Mouse (Mus musculus): Measurements from ENCODE around the gene Fra10ac1. TPM values are rescaled to one million over a fixed set of nuclear protein-coding genes. Genes with fewer than 3 reads are reported as not detected.

The Fra10ac1 gene
- polyA plus RNA-seq, 1 experiment from 2014 or later = 35.4 TPM

- WGBS = 61% methylated on average over 21 of the region's 21 CpGs
- ATAC-seq (ENCODE audit: insufficient read depth, low FRiP score) = no peak
- no peak overlapping the region for H3K4me2 ChIP-seq (ENCODE audit: low read depth, low read length)
These were observed 62.2 kb downstream of the Fra10ac1 start for GRCm38 (mm10) chr19:38161648-38162354.

GRCm38 (mm10) chr19:38156243-38156642, 67.7 kb downstream of the Fra10ac1 start:
- ATAC-seq (ENCODE audit: insufficient read depth, low FRiP score) = no peak
- Histone ChIP-seq H3K36me3 (ENCODE audit: control insufficient read depth, insufficient read depth, low read length) (no peaks in the 10 kb centered on the region), H3K4me2 (ENCODE audit: low read depth, low read length) (no peak overlapping the region), H3K4me1 (ENCODE audit: control insufficient read depth, insufficient read depth, low read length) (no peaks in the 10 kb centered on the region), H3K9me3 (replicated peaks; ENCODE audit: control insufficient read depth, low read length) (no peaks in the 10 kb centered on the region; the same call in 1 of the 2 replicates), H3K27ac (ENCODE audit: low read length) (no peak overlapping the region), H3K4me3 (replicated peaks; ENCODE audit: low read length) (no peak overlapping the region), H3K27me3 (ENCODE audit: control insufficient read depth, insufficient read depth, low read length) (no peaks in the 10 kb centered on the region), H3K9ac (ENCODE audit: low read length) (no peak overlapping the region)
- 97% methylated on average over 1 of the region's 1 CpGs for WGBS

More at GRCm38 (mm10) chr19:38161648-38162354, 62.2 kb downstream of the Fra10ac1 start:
- Histone ChIP-seq H3K27ac (ENCODE audit: low read length) (no peak overlapping the region), H3K9me3 (replicated peaks; ENCODE audit: control insufficient read depth, low read length) (no peaks in the 10 kb centered on the region), H3K27me3 (ENCODE audit: control insufficient read depth, insufficient read depth, low read length) (no peaks in the 10 kb centered on the region), H3K36me3 (ENCODE audit: control insufficient read depth, insufficient read depth, low read length) (no peaks in the 10 kb centered on the region), H3K4me3 (replicated peaks; ENCODE audit: low read length) (no peak overlapping the region), H3K4me1 (ENCODE audit: control insufficient read depth, insufficient read depth, low read length) (no peaks in the 10 kb centered on the region), H3K9ac (ENCODE audit: low read length) (no peak overlapping the region)

- no peak overlapping the region for H3K27ac ChIP-seq (ENCODE audit: low read length)
- H3K4me1 ChIP-seq (ENCODE audit: control insufficient read depth, insufficient read depth, low read length) = no peaks in the 10 kb centered on the region
- H3K4me3 ChIP-seq (replicated peaks; ENCODE audit: low read length) = no peak overlapping the region
- no peaks in the 10 kb centered on the region for H3K36me3 ChIP-seq (ENCODE audit: control insufficient read depth, insufficient read depth, low read length)
- WGBS = 67% methylated on average over 4 of the region's 4 CpGs
- ATAC-seq (ENCODE audit: insufficient read depth, low FRiP score) = no peak
- no peak overlapping the region for H3K9ac ChIP-seq (ENCODE audit: low read length)
- H3K27me3 ChIP-seq (ENCODE audit: control insufficient read depth, insufficient read depth, low read length) = no peaks in the 10 kb centered on the region
- H3K9me3 ChIP-seq (replicated peaks; ENCODE audit: control insufficient read depth, low read length) = no peaks in the 10 kb centered on the region
- H3K4me2 ChIP-seq (ENCODE audit: low read depth, low read length) = no peak overlapping the region
These were observed 80.2 kb downstream of the Fra10ac1 start for GRCm38 (mm10) chr19:38143540-38144271.

Other genes with a start within 250 kb of the Fra10ac1 start
- gene Myof, start 180.6 kb downstream of the Fra10ac1 start, polyA plus RNA-seq (2015; fragmentation: Nextera tagmentation; extraction: Ambion mirVana) = 22.5 and 23.3 TPM in 2 replicates
- 23.0 and 25.7 TPM in 2 replicates for gene Cep55, start 169.1 kb downstream of the Fra10ac1 start, polyA plus RNA-seq (2015; fragmentation: Nextera tagmentation; extraction: Ambion mirVana)
- 5.3 and 6.2 TPM in 2 replicates for gene Ffar4, start 127.1 kb downstream of the Fra10ac1 start, polyA plus RNA-seq (2015; fragmentation: Nextera tagmentation; extraction: Ambion mirVana)
- gene Rbp4, start 98.9 kb downstream of the Fra10ac1 start, polyA plus RNA-seq (2015; fragmentation: Nextera tagmentation; extraction: Ambion mirVana) = 89.1 and 128 TPM in 2 replicates
- 0.39 and 0.43 TPM in 2 replicates for gene Pde6c, start 91.4 kb downstream of the Fra10ac1 start, polyA plus RNA-seq (2015; fragmentation: Nextera tagmentation; extraction: Ambion mirVana)
- gene Lgi1, start 40.4 kb upstream of the Fra10ac1 start, polyA plus RNA-seq (2015; fragmentation: Nextera tagmentation; extraction: Ambion mirVana) = 1.2 and 1.6 TPM in 2 replicates
- 9.0 and 9.1 TPM in 2 replicates for gene Slc35g1, start 171.8 kb upstream of the Fra10ac1 start, polyA plus RNA-seq (2015; fragmentation: Nextera tagmentation; extraction: Ambion mirVana)